ENCODE assay signal across 27 mouse cellular contexts in the genomic region with DNA sequence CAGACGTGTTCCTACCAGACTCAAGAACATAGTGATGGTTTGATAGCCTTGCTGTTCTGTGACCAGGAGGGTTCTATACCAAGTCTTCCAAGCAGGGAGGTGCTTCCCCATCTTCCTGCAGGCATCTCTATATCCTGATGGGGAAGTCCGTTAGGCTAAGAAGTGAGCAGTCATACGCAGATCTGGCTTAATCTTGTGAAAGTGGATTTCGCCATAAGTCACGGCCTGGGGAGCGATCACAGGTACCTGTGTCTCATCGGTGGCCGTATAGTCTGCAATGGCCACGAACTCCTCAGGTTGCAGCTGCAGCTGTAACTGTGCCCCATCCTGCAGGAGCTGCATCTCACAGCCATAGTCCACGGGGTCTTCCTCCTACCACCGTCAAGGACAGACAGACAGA. TPM values are rescaled to one million over a fixed set of nuclear protein-coding genes. Genes with fewer than 3 reads are reported as not detected.
"Had no signal": no experiment of that assay in that cellular context is flagged by ENCODE, and none has a peak within 500 bp of the region (broad histone marks: within the 10 kb centered on the region; RNA-seq: fewer than 3 reads in every experiment).

No protein-coding gene starts in this region.

- H3K27ac ChIP-seq: gastrocnemius, adult 2 months; heart, embryonic 10.5 days; hindbrain, embryonic 13.5 days; hindbrain, embryonic 15.5 days; hindbrain, postnatal 0 days; kidney, embryonic 15.5 days; kidney, postnatal 0 days; left cerebral cortex, adult 2 months; limb, embryonic 10.5 days; limb, embryonic 12.5 days; liver, embryonic 13.5 days; liver, embryonic 15.5 days had no signal

- DNase-seq: gastrocnemius, adult 2 months; gastrocnemius, postnatal 10 days; gastrocnemius, postnatal 25 days; heart, adult 18-20 months; heart, postnatal 14 days; heart, postnatal 36 days; kidney, adult 11 months; kidney, adult 2 months; kidney, adult 9 months; kidney, postnatal 14 days; kidney, postnatal 36 days; liver; liver, embryonic 13.5 days had no signal

- H3K4me3 ChIP-seq: gastrocnemius, adult 2 months; heart, embryonic 10.5 days; heart, embryonic 12.5 days; hindbrain, embryonic 13.5 days; hindbrain, embryonic 15.5 days; kidney, embryonic 15.5 days; left cerebral cortex, adult 2 months; limb, embryonic 10.5 days; limb, embryonic 12.5 days; liver, embryonic 13.5 days; liver, embryonic 15.5 days had no signal

- H3K9me3 ChIP-seq: heart, embryonic 10.5 days; heart, embryonic 12.5 days; hindbrain, embryonic 13.5 days; hindbrain, embryonic 15.5 days; kidney, embryonic 15.5 days; limb, embryonic 10.5 days; limb, embryonic 12.5 days; liver, embryonic 13.5 days; liver, embryonic 15.5 days had no signal

- H3K4me2 ChIP-seq: heart, embryonic 12.5 days; hindbrain, embryonic 13.5 days; hindbrain, embryonic 15.5 days; kidney, embryonic 15.5 days; limb, embryonic 12.5 days; liver, embryonic 11.5 days; liver, embryonic 13.5 days; liver, embryonic 15.5 days had no signal

- ATAC-seq: hindbrain, postnatal 0 days; intestine, embryonic 16.5 days had no signal

- H3K9ac ChIP-seq: heart, embryonic 12.5 days; hindbrain, embryonic 13.5 days; hindbrain, embryonic 15.5 days; kidney, embryonic 15.5 days; limb, embryonic 12.5 days; liver, embryonic 13.5 days; liver, embryonic 15.5 days had no signal

- H3K27me3 ChIP-seq: heart, embryonic 12.5 days; hindbrain, embryonic 13.5 days; hindbrain, embryonic 15.5 days; kidney, embryonic 15.5 days; limb, embryonic 12.5 days; liver, embryonic 13.5 days; liver, embryonic 15.5 days had no signal

- H3K36me3 ChIP-seq: liver, embryonic 15.5 days had no signal

- H3K4me1 ChIP-seq: heart, embryonic 10.5 days; heart, embryonic 12.5 days; hindbrain, embryonic 13.5 days; hindbrain, embryonic 15.5 days; kidney, embryonic 15.5 days; limb, embryonic 10.5 days; limb, embryonic 12.5 days; liver, embryonic 13.5 days; liver, embryonic 15.5 days had no signal

RNA-seq across cellular contexts. Expression of gene S100b, which starts 27.7 kb away (rescaled TPM):
- total RNA-seq: hematopoietic stem cell, adult 5-6 weeks had no signal
- polyA plus RNA-seq: limb, embryonic 10.5 days; liver, embryonic 11.5 days; liver, embryonic 13.5 days had no signal
